Mouse (Mus musculus) hindbrain, embryonic 10.5 days (tissue): Measurements from ENCODE around the gene Ctnna2. TPM values are rescaled to one million over a fixed set of nuclear protein-coding genes. Genes with fewer than 3 reads are reported as not detected.

Source experiments
- DNase-seq: peaks from one replicate; pipeline ENCODE4 v3.0.0-alpha.2; 2017; ENCODE audit warnings: low spot score
- H3K27ac ChIP-seq: fragments of 300-500 bp; sonication (generic); 2 replicates; pipeline ENCODE4 v1.5.1; 2016; ENCODE audit warnings: mild to moderate bottlenecking, moderate library complexity
- H3K27me3 ChIP-seq: fragments of 300-500 bp; sonication (generic); 2 replicates; pipeline ENCODE4 v1.6.1; 2016; ENCODE audit warnings: mild to moderate bottlenecking; ENCODE audit not compliant: poor library complexity, insufficient read depth, severe bottlenecking
- H3K36me3 ChIP-seq: fragments of 300-500 bp; sonication (generic); 2 replicates; pipeline ENCODE4 v1.6.1; 2016; ENCODE audit warnings: mild to moderate bottlenecking, moderate library complexity
- H3K4me1 ChIP-seq: fragments of 300-500 bp; sonication (generic); replicated peaks from 2 replicates; pipeline ENCODE4 v1.6.1; 2016; ENCODE audit warnings: mild to moderate bottlenecking
- H3K4me3 ChIP-seq: fragments of 300-500 bp; sonication (generic); 2 replicates; pipeline ENCODE4 v1.5.1; 2016; ENCODE audit warnings: mild to moderate bottlenecking, moderate library complexity
- H3K9me3 ChIP-seq: fragments of 300-500 bp; sonication (generic); 2 replicates; pipeline ENCODE4 v1.6.1; 2016; ENCODE audit warnings: mild to moderate bottlenecking, moderate library complexity
- WGBS: fragments of 180-500 bp; shearing (Covaris S2); methylation state at CpG from one replicate; pipeline ENCODE4 v1.1.7; 2016; 5-methylcytosine and 5-hydroxymethylcytosine counted together
- polyA plus RNA-seq: library from polyadenylated mRNA; unstranded; fragments of >200 nt; fragmentation: Nextera tagmentation; extraction: Ambion mirVana; gene quantifications from 2 replicates; pipeline ENCODE4 v1.2.1, GENCODE M21; 2016

Ctnna2 gene
- polyA plus RNA-seq, 1 experiment from 2014 or later = 42.5 TPM

DNA sequence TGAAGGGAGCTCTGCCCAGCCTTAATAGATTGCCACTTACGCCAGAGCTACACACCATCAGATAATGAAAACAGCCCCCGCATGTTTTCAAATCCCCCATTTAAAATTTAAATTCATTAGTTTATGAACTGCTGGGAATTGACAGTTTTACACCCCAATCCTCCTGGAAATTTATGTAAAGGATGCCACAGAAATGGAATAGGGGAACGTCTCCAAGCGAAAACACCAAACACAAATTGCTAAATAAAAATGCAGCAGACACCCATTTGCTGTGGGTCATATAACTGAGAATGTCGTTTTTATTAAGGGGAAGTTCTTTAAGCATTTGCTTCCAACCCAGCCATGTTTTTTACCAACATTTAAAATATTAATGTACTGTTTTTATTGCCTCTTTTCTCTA is 538.4 kb downstream of the Ctnna2 start:
- 91% methylated on average over 5 of the region's 5 CpGs for WGBS
- no peak overlapping the region for H3K4me3 ChIP-seq
- no peaks in the 10 kb centered on the region for H3K27me3 ChIP-seq
- no peak for DNase-seq
- no peaks in the 10 kb centered on the region for H3K4me1 ChIP-seq
- H3K27ac ChIP-seq = no peak overlapping the region
- H3K9me3 ChIP-seq = no peaks in the 10 kb centered on the region
- no peaks in the 10 kb centered on the region for H3K36me3 ChIP-seq

- H3K4me1 ChIP-seq = no peaks in the 10 kb centered on the region
- H3K4me3 ChIP-seq = no peak overlapping the region
- no peak overlapping the region for H3K27ac ChIP-seq
- 80% methylated on average over 4 of the region's 4 CpGs for WGBS
- H3K36me3 ChIP-seq = no peaks in the 10 kb centered on the region
- H3K9me3 ChIP-seq = no peaks in the 10 kb centered on the region
- H3K27me3 ChIP-seq = no peaks in the 10 kb centered on the region
- no peak for DNase-seq
Observed at GRCm38 (mm10) chr6:77430381-77430780, 549.1 kb downstream of the Ctnna2 start.

DNA sequence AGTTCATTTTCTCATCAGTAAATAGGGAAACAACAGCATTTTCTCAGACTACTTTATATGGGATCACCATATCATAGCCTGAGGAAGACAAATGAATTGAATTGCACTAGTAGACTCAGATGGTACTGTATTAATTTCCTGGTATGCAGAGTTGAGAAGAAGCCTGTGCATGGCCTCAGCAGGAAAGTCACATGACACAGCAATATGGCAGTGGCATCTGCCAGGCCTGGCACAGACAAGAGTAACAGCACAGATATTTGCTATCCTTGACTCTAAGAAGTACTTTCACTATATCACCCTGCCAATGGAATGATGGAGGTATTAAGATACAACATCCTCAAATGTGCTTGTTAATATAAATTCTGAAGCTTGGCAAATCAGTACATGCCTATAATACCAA is 553.8 kb downstream of the Ctnna2 start:
- no peak for DNase-seq
- no peak overlapping the region for H3K4me3 ChIP-seq
- H3K4me1 ChIP-seq = no peaks in the 10 kb centered on the region
- no peaks in the 10 kb centered on the region for H3K27me3 ChIP-seq
- H3K27ac ChIP-seq = no peak overlapping the region
- H3K9me3 ChIP-seq = no peaks in the 10 kb centered on the region
- no peaks in the 10 kb centered on the region for H3K36me3 ChIP-seq

DNA sequence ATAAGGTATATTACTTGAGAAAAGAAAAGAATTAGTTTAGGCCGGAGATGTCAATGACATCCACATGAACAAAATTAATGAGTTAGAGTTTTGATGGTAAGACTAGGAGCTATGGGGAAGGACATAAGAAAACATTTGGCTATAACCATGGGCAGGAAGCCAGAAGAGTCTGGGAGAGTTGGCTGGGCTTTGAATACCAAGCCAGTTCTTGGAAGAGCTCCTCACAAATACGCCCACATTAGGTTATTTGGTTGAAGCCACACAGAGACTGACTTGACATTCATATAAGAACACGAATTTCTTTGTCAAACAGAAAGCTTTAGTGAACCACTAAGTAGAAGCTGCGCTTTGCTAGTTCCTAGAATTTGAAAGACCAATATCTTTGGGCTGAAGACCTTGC is 554.7 kb downstream of the Ctnna2 start:
- no peak overlapping the region for H3K4me3 ChIP-seq
- H3K27me3 ChIP-seq = no peaks in the 10 kb centered on the region
- 90% methylated on average over 4 of the region's 4 CpGs for WGBS
- no peaks in the 10 kb centered on the region for H3K4me1 ChIP-seq
- no peak overlapping the region for H3K27ac ChIP-seq
- no peaks in the 10 kb centered on the region for H3K36me3 ChIP-seq
- DNase-seq = no peak
- H3K9me3 ChIP-seq = no peaks in the 10 kb centered on the region

GRCm38 (mm10) chr6:77421564-77422139 is 557.8 kb downstream of the Ctnna2 start:
- Histone ChIP-seq H3K27me3 (no peaks in the 10 kb centered on the region), H3K4me1 (no peaks in the 10 kb centered on the region), H3K4me3 (no peak overlapping the region), H3K9me3 (no peaks in the 10 kb centered on the region), H3K27ac (no peak overlapping the region), H3K36me3 (no peaks in the 10 kb centered on the region)
- DNase-seq = no peak
- WGBS = 82% methylated on average over 3 of the region's 3 CpGs

DNA sequence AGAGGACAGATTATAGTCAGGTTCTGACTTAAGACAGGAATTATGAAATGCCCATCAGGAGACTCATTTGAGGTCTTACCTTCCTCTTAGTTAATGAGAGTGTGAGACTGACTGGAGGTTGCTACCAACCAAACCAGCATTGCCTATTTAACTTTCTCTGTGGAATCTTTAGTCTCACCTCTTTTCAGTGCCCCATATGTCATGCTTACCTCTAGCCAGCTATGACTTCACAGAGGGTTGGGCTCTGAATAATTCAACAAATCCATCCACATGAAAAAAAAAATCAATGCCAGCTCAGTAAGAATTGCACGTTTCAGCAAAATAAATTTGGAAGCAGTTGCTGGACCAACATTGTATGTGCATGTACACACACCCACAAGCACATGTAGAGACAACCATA is 562.5 kb downstream of the Ctnna2 start:
- Histone ChIP-seq H3K27me3 (no peaks in the 10 kb centered on the region), H3K36me3 (no peaks in the 10 kb centered on the region), H3K4me1 (no peaks in the 10 kb centered on the region), H3K9me3 (no peaks in the 10 kb centered on the region), H3K4me3 (no peak overlapping the region), H3K27ac (no peak overlapping the region)
- 68% methylated on average over 1 of the region's 1 CpGs for WGBS
- no peak for DNase-seq

DNA sequence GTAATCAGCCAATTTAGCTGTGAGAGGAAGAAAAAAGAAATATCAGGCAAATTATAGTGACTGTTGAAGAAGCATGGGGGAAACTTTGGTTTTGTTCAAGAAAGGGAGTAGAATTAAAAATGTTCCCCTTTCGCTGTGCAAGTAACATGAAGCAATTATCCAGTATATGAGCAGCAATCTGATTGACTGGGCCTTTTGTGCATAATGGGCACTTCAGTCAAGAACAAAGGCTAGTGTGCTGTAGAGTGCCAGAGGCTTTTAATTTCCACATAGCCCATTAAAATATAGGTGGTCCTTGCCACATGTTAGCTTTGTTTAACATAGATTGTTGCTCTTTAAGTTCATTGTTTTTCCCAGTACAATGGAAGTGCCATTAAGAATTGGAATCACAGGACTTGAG is 566.0 kb downstream of the Ctnna2 start:
- no peak overlapping the region for H3K27ac ChIP-seq
- WGBS = 70% methylated on average over 1 of the region's 1 CpGs
- H3K27me3 ChIP-seq = no peaks in the 10 kb centered on the region
- no peak for DNase-seq
- no peaks in the 10 kb centered on the region for H3K9me3 ChIP-seq
- no peaks in the 10 kb centered on the region for H3K4me1 ChIP-seq
- no peak overlapping the region for H3K4me3 ChIP-seq
- no peaks in the 10 kb centered on the region for H3K36me3 ChIP-seq

- DNase-seq = no peak
- no peak overlapping the region for H3K4me3 ChIP-seq
- WGBS = 69% methylated on average over 5 of the region's 5 CpGs
- no peaks in the 10 kb centered on the region for H3K36me3 ChIP-seq
- H3K4me1 ChIP-seq = no peaks in the 10 kb centered on the region
- no peaks in the 10 kb centered on the region for H3K27me3 ChIP-seq
- no peaks in the 10 kb centered on the region for H3K9me3 ChIP-seq
- no peak overlapping the region for H3K27ac ChIP-seq
Observed at GRCm38 (mm10) chr6:77408481-77408880, 571.0 kb downstream of the Ctnna2 start.

- H3K27ac ChIP-seq = no peak overlapping the region
- H3K4me1 ChIP-seq = no peaks in the 10 kb centered on the region
- 90% methylated on average over 6 of the region's 6 CpGs for WGBS
- no peak overlapping the region for H3K4me3 ChIP-seq
- no peaks in the 10 kb centered on the region for H3K27me3 ChIP-seq
- H3K9me3 ChIP-seq = no peaks in the 10 kb centered on the region
- no peaks in the 10 kb centered on the region for H3K36me3 ChIP-seq
- no peak for DNase-seq
Observed at GRCm38 (mm10) chr6:77400751-77401150, 578.7 kb downstream of the Ctnna2 start.

- Histone ChIP-seq H3K4me3 (no peak overlapping the region), H3K27me3 (no peaks in the 10 kb centered on the region), H3K9me3 (no peaks in the 10 kb centered on the region), H3K4me1 (no peaks in the 10 kb centered on the region), H3K27ac (no peak overlapping the region), H3K36me3 (no peaks in the 10 kb centered on the region)
- 81% methylated on average over 1 of the region's 1 CpGs for WGBS
- no peak for DNase-seq
Observed at GRCm38 (mm10) chr6:77391663-77392062, 587.8 kb downstream of the Ctnna2 start.

GRCm38 (mm10) chr6:77381309-77381708 is 598.2 kb downstream of the Ctnna2 start:
- H3K27ac ChIP-seq = no peak overlapping the region
- H3K27me3 ChIP-seq = no peaks in the 10 kb centered on the region
- DNase-seq = no peak
- H3K9me3 ChIP-seq = no peaks in the 10 kb centered on the region
- H3K4me1 ChIP-seq = no peaks in the 10 kb centered on the region
- no peaks in the 10 kb centered on the region for H3K36me3 ChIP-seq
- H3K4me3 ChIP-seq = no peak overlapping the region

DNA sequence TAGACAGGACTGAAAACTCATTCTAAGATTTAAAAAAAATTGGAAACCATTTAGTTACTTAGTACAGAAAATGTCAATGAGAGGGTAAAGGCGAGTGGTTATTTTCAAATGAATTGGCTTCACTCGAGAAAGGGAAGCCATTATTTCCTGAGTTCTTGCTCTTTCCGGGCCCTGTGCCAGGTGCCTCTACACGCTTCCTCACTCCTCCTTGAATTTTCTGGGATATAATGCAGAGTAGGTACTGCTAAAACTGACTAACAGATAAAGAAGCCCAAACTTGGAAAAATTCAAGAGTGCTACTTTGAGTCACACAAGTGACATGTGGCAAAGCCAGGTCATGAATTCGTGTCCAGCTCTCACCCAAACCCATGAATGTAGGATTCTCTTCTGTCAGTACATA is 606.4 kb downstream of the Ctnna2 start:
- 89% methylated on average over 5 of the region's 5 CpGs for WGBS
- H3K27me3 ChIP-seq = no peaks in the 10 kb centered on the region
- H3K27ac ChIP-seq = no peak overlapping the region
- no peak overlapping the region for H3K4me3 ChIP-seq
- DNase-seq = no peak
- H3K36me3 ChIP-seq = no peaks in the 10 kb centered on the region
- no peaks in the 10 kb centered on the region for H3K9me3 ChIP-seq
- H3K4me1 ChIP-seq = no peaks in the 10 kb centered on the region

- 99% methylated on average over 2 of the region's 2 CpGs for WGBS
- DNase-seq = no peak
- Histone ChIP-seq H3K9me3 (no peaks in the 10 kb centered on the region), H3K27me3 (no peaks in the 10 kb centered on the region), H3K36me3 (no peaks in the 10 kb centered on the region), H3K4me3 (no peak overlapping the region), H3K27ac (no peak overlapping the region), H3K4me1 (no peaks in the 10 kb centered on the region)
Observed at GRCm38 (mm10) chr6:77371147-77371546, 608.4 kb downstream of the Ctnna2 start.

DNA sequence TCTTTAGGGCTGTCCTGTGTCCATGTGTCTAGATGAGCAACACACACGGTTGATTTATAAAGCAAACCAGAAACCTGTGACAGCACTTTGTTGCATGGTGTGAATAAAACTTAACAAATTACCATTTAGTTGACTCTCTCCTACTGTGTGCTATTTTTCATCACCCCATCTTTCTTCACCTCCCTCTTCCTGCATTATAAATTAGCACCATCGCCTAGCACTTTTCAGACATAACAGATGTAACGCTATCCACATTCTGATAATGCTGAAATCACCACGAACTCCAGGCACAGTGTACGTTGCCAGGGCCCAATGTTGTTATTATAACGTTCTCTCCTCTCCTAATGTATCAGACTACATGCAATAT is 621.0 kb downstream of the Ctnna2 start:
- 87% methylated on average over 6 of the region's 6 CpGs for WGBS

More for the DNA sequence above, 621.0 kb downstream of the Ctnna2 start:
- Histone ChIP-seq H3K4me3 (no peak overlapping the region), H3K9me3 (no peaks in the 10 kb centered on the region), H3K27me3 (no peaks in the 10 kb centered on the region), H3K27ac (no peak overlapping the region), H3K36me3 (no peaks in the 10 kb centered on the region), H3K4me1 (no peaks in the 10 kb centered on the region)
- DNase-seq = no peak
